Mouse (Mus musculus) heart, embryonic 10.5 days (tissue): ENCODE data around the gene Ski. TPM values are rescaled to one million over a fixed set of nuclear protein-coding genes. Genes with fewer than 3 reads are reported as not detected.

ENCODE experiments used
- DNase-seq: peaks from one replicate; pipeline ENCODE4 v3.0.0-alpha.2; 2017; ENCODE audit warnings: low spot score
- H3K27ac ChIP-seq: fragments of 300-500 bp; sonication (generic); 2 replicates; pipeline ENCODE4 v1.5.1; 2016; ENCODE audit warnings: mild to moderate bottlenecking
- H3K27me3 ChIP-seq: fragments of 300-500 bp; sonication (generic); 2 replicates; pipeline ENCODE4 v1.6.1; 2016; ENCODE audit warnings: mild to moderate bottlenecking; ENCODE audit not compliant: poor library complexity, insufficient read depth, severe bottlenecking
- H3K36me3 ChIP-seq: fragments of 300-500 bp; sonication (generic); 2 replicates; pipeline ENCODE4 v1.6.1; 2016; ENCODE audit warnings: mild to moderate bottlenecking, moderate library complexity
- H3K4me1 ChIP-seq: fragments of 300-500 bp; sonication (generic); 2 replicates; pipeline ENCODE4 v1.6.1; 2016; ENCODE audit warnings: mild to moderate bottlenecking
- H3K4me3 ChIP-seq: fragments of 300-500 bp; sonication (generic); 2 replicates; pipeline ENCODE4 v1.5.1; 2016; ENCODE audit warnings: mild to moderate bottlenecking, moderate library complexity
- H3K9me3 ChIP-seq: fragments of 300-500 bp; sonication (generic); 2 replicates; pipeline ENCODE4 v1.6.1; 2016; ENCODE audit warnings: mild to moderate bottlenecking, moderate library complexity
- WGBS: fragments of 180-500 bp; shearing (Covaris S2); methylation state at CpG from one replicate; pipeline ENCODE4 v1.1.7; 2016; 5-methylcytosine and 5-hydroxymethylcytosine counted together
- polyA plus RNA-seq: library from polyadenylated mRNA; unstranded; fragments of >200 nt; fragmentation: Nextera tagmentation; extraction: Ambion mirVana; gene quantifications from 2 replicates; pipeline ENCODE4 v1.2.1, GENCODE M21; 2016

Gene Ski
- polyA plus RNA-seq, 1 experiment from 2014 or later: 11.3 TPM

- Histone ChIP-seq H3K36me3 (no peaks in the 10 kb centered on the region), H3K27ac (peak overlapping the region; percentile 43), H3K4me3 (no peak overlapping the region), H3K27me3 (no peaks in the 10 kb centered on the region), H3K9me3 (no peaks in the 10 kb centered on the region), H3K4me1 (peaks cover 35% of the 10 kb centered on the region)
- 65% methylated on average over 6 of the region's 6 CpGs for whole genome bisulfite sequencing
- no peak for DNase-seq
These were observed 23.5 kb upstream of the Ski start for GRCm38 (mm10) chr4:155245770-155246492.

DNA sequence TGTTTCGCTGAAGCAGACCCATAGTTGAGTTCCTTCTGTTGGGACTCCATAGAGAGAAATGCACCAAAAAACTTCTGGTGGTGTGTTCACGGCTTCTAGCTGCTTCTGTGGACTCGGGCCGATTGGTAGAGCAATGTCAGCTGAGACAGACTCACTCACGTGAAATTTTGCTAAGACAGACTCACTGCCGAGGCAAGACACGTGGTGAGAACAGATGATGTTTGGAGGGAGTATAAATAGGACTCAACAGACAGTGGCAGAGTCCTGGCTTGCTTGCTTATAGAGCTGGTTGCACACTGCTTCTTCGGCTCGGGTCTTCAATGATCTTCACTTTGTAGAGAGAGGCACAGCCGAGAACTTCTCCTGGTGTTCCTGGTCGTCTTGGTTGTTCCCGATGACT lies 20.8 kb upstream of the Ski start:
- no peak overlapping the region for H3K4me3 ChIP-seq
- WGBS: 79% methylated on average over 12 of the region's 12 CpGs

DNA sequence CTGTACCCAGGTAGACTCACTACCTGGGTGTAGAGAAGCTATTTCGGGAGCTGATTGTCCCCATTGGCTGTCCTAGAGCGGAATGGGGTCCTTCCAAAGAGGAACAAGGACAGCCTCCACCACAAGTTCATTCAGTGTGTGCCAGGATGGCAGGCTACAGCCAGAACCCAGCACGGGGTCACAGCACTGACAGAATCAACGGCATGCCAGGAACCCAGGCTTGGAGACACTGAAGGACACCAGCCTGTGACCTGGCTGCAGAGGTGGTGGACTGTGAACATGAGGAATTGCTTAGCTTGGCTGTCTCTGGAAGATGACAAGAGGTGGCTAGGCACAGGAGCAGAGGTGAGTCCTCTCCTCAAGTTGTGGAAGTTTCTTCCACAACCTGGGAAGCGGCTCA lies 19.9 kb upstream of the Ski start:
- no peaks in the 10 kb centered on the region for H3K9me3 ChIP-seq
- WGBS: 82% methylated on average over 5 of the region's 5 CpGs
- H3K36me3 ChIP-seq: no peaks in the 10 kb centered on the region
- H3K27ac ChIP-seq: no peak overlapping the region
- no peak for DNase-seq
- H3K4me3 ChIP-seq: no peak overlapping the region
- H3K4me1 ChIP-seq: peaks cover 33% of the 10 kb centered on the region
- H3K27me3 ChIP-seq: no peaks in the 10 kb centered on the region

More for the DNA sequence above, 20.8 kb upstream of the Ski start:
- no peak for DNase-seq
- Histone ChIP-seq H3K4me1 (peaks cover 33% of the 10 kb centered on the region), H3K27me3 (no peaks in the 10 kb centered on the region), H3K27ac (no peak overlapping the region), H3K9me3 (no peaks in the 10 kb centered on the region), H3K36me3 (no peaks in the 10 kb centered on the region)

DNA sequence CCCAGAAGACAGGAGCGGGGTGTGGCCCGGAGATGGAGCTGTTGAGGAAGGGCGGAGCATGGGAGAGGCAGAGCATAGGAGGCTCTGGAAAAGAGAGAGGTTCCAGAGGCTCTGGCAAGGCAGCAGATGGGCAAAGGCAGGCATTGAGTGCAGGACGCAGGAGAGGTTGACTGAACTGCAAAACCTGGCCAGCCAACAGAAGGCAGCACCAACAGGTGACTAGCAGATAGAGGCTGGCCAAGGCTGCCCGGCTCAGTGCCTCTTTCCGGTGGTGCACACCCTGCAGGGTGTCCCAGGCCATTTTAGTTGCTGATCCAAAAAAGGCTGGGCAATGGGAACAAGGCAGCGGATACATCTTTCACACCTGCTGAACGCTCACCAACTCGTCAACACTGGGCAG lies 19.4 kb upstream of the Ski start:
- 62% methylated on average over 9 of the region's 9 CpGs for WGBS
- Histone ChIP-seq H3K27me3 (no peaks in the 10 kb centered on the region), H3K36me3 (no peaks in the 10 kb centered on the region), H3K4me1 (peaks cover 34% of the 10 kb centered on the region), H3K9me3 (no peaks in the 10 kb centered on the region), H3K4me3 (no peak overlapping the region), H3K27ac (no peak overlapping the region)
- DNase-seq: no peak

DNA sequence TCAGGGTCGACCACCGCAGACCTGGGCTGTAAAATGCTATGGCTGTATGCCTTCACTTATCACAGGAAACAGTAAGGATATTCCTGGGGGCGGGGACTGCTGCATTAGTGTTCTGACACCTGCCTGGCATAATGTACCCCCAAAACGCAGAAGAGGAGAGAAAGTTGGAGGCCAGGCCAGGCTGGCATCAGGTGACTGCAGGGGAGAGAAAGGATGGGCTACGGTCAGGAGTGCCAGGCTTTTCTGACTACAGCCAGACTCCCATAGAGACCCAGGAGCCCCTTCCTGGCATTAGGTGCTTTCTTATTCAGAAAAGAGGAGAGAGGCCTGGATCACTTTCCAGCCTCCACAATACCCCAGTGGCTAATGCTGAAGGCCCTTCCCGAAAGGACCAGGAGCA lies 17.1 kb upstream of the Ski start:
- 57% methylated on average over 6 of the region's 6 CpGs for WGBS
- peaks cover 43% of the 10 kb centered on the region for H3K4me1 ChIP-seq

GRCm38 (mm10) chr4:155238276-155238675 lies 15.9 kb upstream of the Ski start:
- Histone ChIP-seq H3K27ac (peak overlapping the region; percentile 59), H3K9me3 (no peaks in the 10 kb centered on the region), H3K4me3 (no peak overlapping the region), H3K36me3 (no peaks in the 10 kb centered on the region), H3K4me1 (peaks cover 55% of the 10 kb centered on the region), H3K27me3 (no peaks in the 10 kb centered on the region)
- no peak for DNase-seq
- WGBS: 84% methylated on average over 5 of the region's 5 CpGs

More for the DNA sequence above, 17.1 kb upstream of the Ski start:
- DNase-seq: no peak
- Histone ChIP-seq H3K9me3 (no peaks in the 10 kb centered on the region), H3K27ac (peak overlapping the region; percentile 5; the same call in 1 of the 2 replicates), H3K36me3 (no peaks in the 10 kb centered on the region), H3K4me3 (no peak overlapping the region), H3K27me3 (no peaks in the 10 kb centered on the region)

GRCm38 (mm10) chr4:155236737-155237385 lies 14.5 kb upstream of the Ski start:
- Histone ChIP-seq H3K36me3 (no peaks in the 10 kb centered on the region), H3K4me3 (no peak overlapping the region), H3K27me3 (no peaks in the 10 kb centered on the region), H3K4me1 (peaks cover 54% of the 10 kb centered on the region), H3K9me3 (no peaks in the 10 kb centered on the region), H3K27ac (peak overlapping the region; percentile 97)
- 76% methylated on average over 12 of the region's 12 CpGs for WGBS
- DNase-seq: no peak

DNA sequence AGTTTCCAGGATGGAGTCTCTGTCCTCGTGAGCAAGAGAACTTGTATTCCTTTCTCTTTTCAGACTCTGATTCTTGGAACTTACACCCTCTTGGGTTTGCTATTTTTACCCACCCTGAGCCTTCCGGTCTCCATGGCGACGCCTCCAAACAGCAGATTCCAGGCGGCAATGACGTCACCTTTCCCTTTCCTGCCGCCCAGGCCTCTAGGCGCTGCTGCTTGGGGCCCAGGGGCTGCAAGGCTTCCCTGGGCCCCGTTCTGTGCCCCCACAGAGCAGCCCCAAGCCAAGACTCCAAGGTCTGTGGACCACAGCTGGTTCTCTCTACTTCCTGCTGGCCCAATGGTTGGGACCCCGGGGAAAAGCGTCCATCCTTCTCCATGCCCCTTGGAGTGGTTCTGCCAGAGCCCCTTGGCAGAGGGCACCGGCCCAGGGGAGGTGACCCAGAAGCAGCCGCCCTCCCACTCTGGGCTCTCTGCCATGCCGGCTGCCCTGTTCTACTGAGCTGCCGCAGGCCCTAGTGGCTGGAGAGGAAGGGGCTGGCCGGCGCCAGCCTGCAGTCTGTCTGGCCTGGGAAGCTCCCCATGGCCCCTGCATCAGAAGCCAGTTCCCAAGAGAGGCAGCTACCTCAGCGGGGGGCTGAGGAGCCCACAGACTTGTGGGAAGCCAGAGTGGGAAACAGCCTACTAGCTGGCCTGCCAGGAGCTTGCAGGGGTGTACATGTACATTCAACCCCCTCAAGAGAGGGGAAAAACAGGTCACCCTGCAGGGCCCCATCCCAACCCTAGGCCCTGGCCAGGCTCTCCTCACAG lies 13.1 kb upstream of the Ski start:
- WGBS: 16% methylated on average over 18 of the region's 18 CpGs

GRCm38 (mm10) chr4:155234371-155235310 lies 12.2 kb upstream of the Ski start:
- peak overlapping the region; percentile 45 for H3K4me3 ChIP-seq
- WGBS: 46% methylated on average over 8 of the region's 8 CpGs
- no peaks in the 10 kb centered on the region for H3K27me3 ChIP-seq
- H3K4me1 ChIP-seq: peaks cover 57% of the 10 kb centered on the region
- peak overlapping the region; percentile 97 for H3K27ac ChIP-seq
- no peaks in the 10 kb centered on the region for H3K9me3 ChIP-seq
- no peaks in the 10 kb centered on the region for H3K36me3 ChIP-seq
- peak; percentile 79 for DNase-seq

More for the DNA sequence above, 13.1 kb upstream of the Ski start:
- H3K27ac ChIP-seq: peak overlapping the region; percentile 97
- H3K36me3 ChIP-seq: no peaks in the 10 kb centered on the region
- H3K9me3 ChIP-seq: no peaks in the 10 kb centered on the region
- H3K4me3 ChIP-seq: peak overlapping the region; percentile 45
- H3K27me3 ChIP-seq: no peaks in the 10 kb centered on the region
- peaks cover 57% of the 10 kb centered on the region for H3K4me1 ChIP-seq
- peak; percentile 95 for DNase-seq

- H3K4me1 ChIP-seq: peaks cover 52% of the 10 kb centered on the region
- peak overlapping the region; percentile 27; the same call in 1 of the 2 replicates for H3K4me3 ChIP-seq
- 15% methylated on average over 10 of the region's 10 CpGs for WGBS
These were observed 11.5 kb upstream of the Ski start for GRCm38 (mm10) chr4:155233878-155234277.

GRCm38 (mm10) chr4:155228461-155228860 lies 6.1 kb upstream of the Ski start:
- H3K9me3 ChIP-seq: no peaks in the 10 kb centered on the region
- H3K27ac ChIP-seq: no peak overlapping the region
- peaks cover 30% of the 10 kb centered on the region for H3K4me1 ChIP-seq
- WGBS: 71% methylated on average over 5 of the region's 5 CpGs
- no peaks in the 10 kb centered on the region for H3K36me3 ChIP-seq
- no peaks in the 10 kb centered on the region for H3K27me3 ChIP-seq
- no peak for DNase-seq
- H3K4me3 ChIP-seq: no peak overlapping the region

More at GRCm38 (mm10) chr4:155233878-155234277, 11.5 kb upstream of the Ski start:
- H3K9me3 ChIP-seq: no peaks in the 10 kb centered on the region
- peak; percentile 81 for DNase-seq
- no peaks in the 10 kb centered on the region for H3K36me3 ChIP-seq
- H3K27me3 ChIP-seq: no peaks in the 10 kb centered on the region
- H3K27ac ChIP-seq: peak overlapping the region; percentile 97

DNA sequence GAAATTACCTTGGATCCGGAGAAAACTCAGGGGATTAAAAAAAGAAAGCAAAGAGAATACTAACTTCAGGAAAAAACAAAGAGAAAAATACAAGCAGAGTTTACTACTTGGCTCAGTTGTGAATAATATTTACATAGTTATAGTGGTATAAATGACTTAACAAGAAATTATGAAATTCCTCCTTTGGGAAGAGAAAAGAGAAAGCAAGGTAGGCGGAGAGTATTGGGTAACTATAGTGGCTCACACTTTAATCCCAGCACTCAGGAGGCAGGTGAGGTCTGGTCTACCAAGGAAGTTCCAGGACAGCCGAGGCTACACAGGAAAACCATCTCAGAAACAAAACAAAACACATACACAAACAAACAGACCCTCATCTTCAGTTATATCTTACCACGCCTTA lies 5.6 kb upstream of the Ski start:
- H3K27me3 ChIP-seq: no peaks in the 10 kb centered on the region
- no peaks in the 10 kb centered on the region for H3K36me3 ChIP-seq
- peaks cover 29% of the 10 kb centered on the region for H3K4me1 ChIP-seq
- WGBS: 82% methylated on average over 4 of the region's 4 CpGs
- H3K27ac ChIP-seq: no peak overlapping the region
- no peak overlapping the region for H3K4me3 ChIP-seq
- no peaks in the 10 kb centered on the region for H3K9me3 ChIP-seq
- no peak for DNase-seq
